Mouse (Mus musculus) olfactory bulb, adult 2 months (tissue): Measurements from ENCODE around the gene Cebpzos. TPM values are rescaled to one million over a fixed set of nuclear protein-coding genes. Genes with fewer than 3 reads are reported as not detected.
A peak's percentile ranks its signal among the peaks of the same experiment; 100 is the strongest.

ENCODE experiments used
- H3K27ac ChIP-seq: fragments of 200-500 bp; 2 replicates; pipeline ENCODE4 v1.5.1; 2012; ENCODE audit warnings: low read depth, low read length; ENCODE audit not compliant: insufficient read depth
- H3K4me1 ChIP-seq: fragments of 200-500 bp; 2 replicates; pipeline ENCODE4 v1.6.1; 2012; ENCODE audit warnings: low read length; ENCODE audit not compliant: control insufficient read depth, insufficient read depth
- H3K4me3 ChIP-seq: fragments of 200-500 bp; 2 replicates; pipeline ENCODE4 v1.5.1; 2012; ENCODE audit warnings: mild to moderate bottlenecking, low read depth, low read length, moderate library complexity; ENCODE audit not compliant: insufficient read depth
- CTCF ChIP-seq: fragments of 200-500 bp; IDR thresholded peaks from 2 replicates; pipeline ENCODE4 v1.5.1; 2012; ENCODE audit warnings: low read depth, mild to moderate bottlenecking, low read length, moderate library complexity; ENCODE audit not compliant: insufficient read depth
- POLR2A ChIP-seq: fragments of 200-500 bp; IDR thresholded peaks from 2 replicates; pipeline ENCODE4 v1.6.1; 2012; ENCODE audit warnings: mild to moderate bottlenecking, low read depth, low read length, moderate library complexity; ENCODE audit not compliant: insufficient read depth
- WGBS: fragments of 180-500 bp; shearing (Covaris S2); methylation state at CpG from one replicate; pipeline ENCODE4 v1.1.7; 2018; 5-methylcytosine and 5-hydroxymethylcytosine counted together
- polyA plus RNA-seq: library from polyadenylated mRNA; stranded (reverse); fragments of >200 nt; gene quantifications from 2 replicates; pipeline ENCODE4 v1.2.4, GENCODE M21; 2012; ENCODE audit warnings: low replicate concordance; ENCODE audit not compliant: missing spikeins, insufficient read depth, insufficient read length

The Cebpzos gene
- polyA plus RNA-seq, 1 experiment: not detected

DNA sequence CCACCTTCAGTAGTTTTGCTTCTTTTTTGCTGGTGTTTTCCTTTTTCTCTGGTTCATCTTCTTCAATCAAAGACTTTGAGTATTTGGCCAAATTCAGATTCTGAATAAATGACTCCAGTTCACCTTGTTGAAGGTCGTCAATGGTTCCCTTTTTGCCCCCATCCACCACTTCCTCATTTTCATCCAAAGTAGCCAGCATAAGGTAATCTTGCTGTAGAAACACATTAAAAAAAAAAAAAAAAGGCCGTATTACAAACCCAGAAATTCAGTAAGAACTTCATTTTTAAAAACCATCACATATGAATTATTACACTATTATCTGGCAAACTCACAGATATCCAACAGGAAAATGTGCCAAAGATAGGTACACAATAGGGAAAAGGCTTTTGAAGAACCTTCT is 19.6 kb downstream of the Cebpzos start:
- no peak overlapping the region for H3K4me3 ChIP-seq
- H3K4me1 ChIP-seq: 0 out of 2 replicates have a peak, but pooled peaks cover 2% of the 10 kb centered on the region
- WGBS: 86% methylated on average over 2 of the region's 2 CpGs
- TF ChIP-seq POLR2A (no peak), CTCF (no peak)
- H3K27ac ChIP-seq: no peak overlapping the region

DNA sequence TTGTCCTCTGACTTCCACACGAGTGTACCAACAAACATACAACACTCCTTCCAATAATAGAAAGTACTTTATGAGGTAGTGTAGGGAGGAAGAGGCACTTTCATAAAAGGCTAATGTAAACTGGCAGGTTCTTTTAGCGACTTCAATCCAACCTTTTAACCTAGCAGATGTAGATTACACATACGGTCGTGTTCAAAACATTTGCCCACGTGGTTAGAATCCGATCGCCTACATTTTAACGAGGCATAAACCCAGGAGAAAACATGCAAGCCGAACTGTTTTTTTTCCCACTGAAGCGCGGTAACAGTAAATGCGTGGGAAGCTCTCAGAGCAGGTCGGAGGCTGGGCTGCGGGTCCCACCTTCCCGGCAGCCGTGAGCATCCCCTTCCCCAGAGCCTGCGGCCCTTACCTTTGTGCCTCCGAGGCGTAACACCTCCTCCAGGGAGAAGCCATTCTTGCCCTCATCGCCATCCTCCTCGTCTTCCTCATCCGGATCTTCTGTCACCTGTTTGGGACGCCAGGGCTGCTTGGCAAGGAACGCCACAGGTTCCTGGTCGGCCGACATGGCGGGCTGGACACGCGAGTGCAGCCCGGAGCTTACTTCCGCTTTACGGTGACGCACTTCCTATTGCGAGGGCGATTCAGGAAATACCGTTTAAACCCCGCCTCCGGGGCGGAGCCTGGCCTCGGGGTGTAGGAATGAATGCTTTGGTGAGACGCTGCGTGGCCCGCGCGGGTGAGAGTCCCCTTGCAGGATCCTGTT is 20.3 kb downstream of the Cebpzos start, which contains the start of the genes Cebpz and Ndufaf7:
Gene Cebpz, minus strand, starts transcription at position 601 of the 763 bp plus-strand sequence.
Gene Ndufaf7, plus strand, starts transcription at position 671 of the 763 bp plus-strand sequence.
- Histone ChIP-seq H3K27ac (peak within 1 kb of the TSS; percentile 44), H3K4me1 (0 out of 2 replicates have a peak, but pooled peaks cover 2% of the 10 kb centered on the region), H3K4me3 (peak within 1 kb of the TSS; percentile 75)
- WGBS: under 1% methylated on average over 45 of the region's 45 CpGs
- TF ChIP-seq POLR2A: peak; percentile 66
- TF ChIP-seq CTCF: no peak

DNA sequence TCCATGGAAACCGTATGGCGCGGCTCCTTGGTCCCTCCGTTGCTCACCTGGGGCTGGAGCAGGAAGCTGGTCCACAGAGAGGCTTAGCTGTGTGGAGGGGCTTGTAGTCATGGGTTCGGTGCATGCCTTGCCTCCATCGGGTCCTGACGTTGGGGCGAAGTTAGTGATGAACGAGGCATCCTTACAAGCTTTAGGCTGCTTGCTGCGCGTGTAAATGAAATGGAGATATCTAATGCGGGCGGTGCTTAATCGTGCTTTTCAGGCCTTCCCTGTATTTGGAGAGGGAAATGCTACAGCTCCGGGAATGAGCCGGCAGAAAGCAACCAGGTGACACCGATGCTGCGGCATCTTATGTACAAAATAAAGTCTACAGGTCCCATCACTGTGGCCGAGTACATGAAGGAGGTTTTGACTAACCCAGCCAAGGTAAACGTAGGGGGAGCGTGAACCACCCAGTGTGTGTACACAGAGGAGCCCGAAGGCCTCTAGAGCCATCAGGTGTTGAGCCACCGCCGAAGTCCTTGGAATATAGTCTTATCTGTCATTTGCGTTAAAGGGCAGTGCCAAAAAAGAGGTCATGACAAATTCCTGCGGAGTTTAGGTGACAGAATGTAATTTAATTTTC is 21.0 kb downstream of the Cebpzos start:
- WGBS: 6% methylated on average over 26 of the region's 26 CpGs
- peak overlapping the region; percentile 44 for H3K27ac ChIP-seq
- TF ChIP-seq CTCF (no peak), POLR2A (no peak)
- H3K4me1 ChIP-seq: 0 out of 2 replicates have a peak, but pooled peaks cover 2% of the 10 kb centered on the region
- H3K4me3 ChIP-seq: peak overlapping the region; percentile 75

DNA sequence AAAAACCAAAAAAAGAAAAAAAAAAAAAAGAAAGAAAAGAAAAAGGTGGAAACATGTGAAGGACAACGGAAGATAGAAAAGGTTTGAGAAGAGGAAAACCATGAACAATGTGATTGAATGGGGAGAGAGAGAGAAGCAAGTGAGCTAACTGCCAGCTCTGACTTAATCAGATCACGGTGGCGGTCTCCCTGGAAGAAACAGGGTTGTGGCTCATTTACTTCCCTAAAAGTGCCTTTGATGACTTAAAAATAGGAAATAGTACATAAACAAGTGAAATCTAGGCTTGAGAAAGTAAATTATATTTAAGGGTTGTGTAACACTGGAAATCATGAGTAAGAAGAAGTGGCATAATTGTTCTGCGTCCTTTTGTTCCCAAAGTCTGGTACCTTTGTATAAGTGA is 22.6 kb downstream of the Cebpzos start:
- no peak overlapping the region for H3K4me3 ChIP-seq
- H3K27ac ChIP-seq: no peak overlapping the region
- TF ChIP-seq POLR2A (no peak), CTCF (no peak)
- no peaks in the 10 kb centered on the region for H3K4me1 ChIP-seq
- WGBS: 88% methylated on average over 4 of the region's 4 CpGs

DNA sequence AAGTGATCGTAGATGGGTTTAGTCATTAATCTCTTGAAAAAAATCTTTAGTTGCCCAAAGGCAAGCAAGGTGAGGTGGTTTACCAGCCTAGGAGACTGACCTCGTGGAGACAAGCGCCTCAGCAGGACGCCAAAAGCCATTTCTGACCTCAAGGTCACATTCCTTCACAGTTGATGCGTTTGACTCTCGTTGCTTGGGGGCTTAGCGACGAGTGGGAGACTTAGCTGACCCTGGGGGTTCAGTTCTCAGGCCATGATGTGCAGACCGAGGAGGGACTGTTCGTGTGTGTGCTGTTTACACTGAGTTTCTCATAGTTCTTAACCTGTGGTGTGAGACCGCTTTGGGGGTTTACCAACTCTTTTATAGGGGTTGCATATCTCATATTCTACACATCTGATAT is 26.3 kb downstream of the Cebpzos start:
- H3K27ac ChIP-seq: no peak overlapping the region
- TF ChIP-seq POLR2A: no peak
- no peak for TF ChIP-seq CTCF
- no peaks in the 10 kb centered on the region for H3K4me1 ChIP-seq
- H3K4me3 ChIP-seq: no peak overlapping the region
- 79% methylated on average over 11 of the region's 11 CpGs for WGBS

DNA sequence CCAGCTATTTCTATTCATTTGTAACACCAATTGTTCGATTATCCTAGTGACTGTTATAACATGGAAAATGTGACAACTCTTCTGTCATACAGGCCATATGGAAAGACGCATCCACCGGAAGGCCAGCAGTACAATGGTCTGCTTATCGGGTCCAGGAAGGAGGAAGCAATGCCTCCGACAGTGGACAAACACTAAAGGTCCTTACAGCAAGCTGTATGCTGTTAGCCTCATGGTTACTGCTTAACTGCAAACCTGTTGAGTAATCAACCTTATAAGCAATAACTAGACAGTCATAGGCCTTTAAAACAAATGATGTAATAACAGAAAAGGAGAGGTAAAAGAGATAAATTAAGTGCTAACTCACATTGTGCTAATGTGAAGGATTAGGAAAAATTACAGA is 34.9 kb downstream of the Cebpzos start:
- no peaks in the 10 kb centered on the region for H3K4me1 ChIP-seq
- no peak overlapping the region for H3K4me3 ChIP-seq
- TF ChIP-seq POLR2A (no peak), CTCF (no peak)
- 94% methylated on average over 5 of the region's 5 CpGs for WGBS
- no peak overlapping the region for H3K27ac ChIP-seq

DNA sequence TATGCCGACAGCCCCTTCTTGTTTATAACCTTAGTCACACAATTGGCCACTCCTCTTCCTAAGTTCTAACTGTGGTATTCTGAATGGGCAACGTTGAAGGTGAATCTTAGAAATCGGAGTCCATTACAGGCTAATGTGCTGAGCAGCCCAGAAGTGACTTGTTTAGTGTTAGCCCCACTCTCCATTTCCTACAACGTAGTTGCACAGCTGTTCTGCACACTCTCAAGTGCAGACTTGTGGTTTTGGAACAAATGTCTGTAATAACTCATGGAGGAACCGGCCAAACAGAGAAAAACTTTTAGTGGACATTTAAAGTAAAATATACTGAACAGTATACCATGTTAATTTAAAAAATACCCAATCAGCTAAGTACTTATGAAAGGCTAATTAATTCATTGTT is 35.8 kb downstream of the Cebpzos start:
- WGBS: 92% methylated on average over 5 of the region's 5 CpGs
- Histone ChIP-seq H3K27ac (no peak overlapping the region), H3K4me1 (no peaks in the 10 kb centered on the region), H3K4me3 (no peak overlapping the region)
- TF ChIP-seq CTCF: no peak
- no peak for TF ChIP-seq POLR2A

DNA sequence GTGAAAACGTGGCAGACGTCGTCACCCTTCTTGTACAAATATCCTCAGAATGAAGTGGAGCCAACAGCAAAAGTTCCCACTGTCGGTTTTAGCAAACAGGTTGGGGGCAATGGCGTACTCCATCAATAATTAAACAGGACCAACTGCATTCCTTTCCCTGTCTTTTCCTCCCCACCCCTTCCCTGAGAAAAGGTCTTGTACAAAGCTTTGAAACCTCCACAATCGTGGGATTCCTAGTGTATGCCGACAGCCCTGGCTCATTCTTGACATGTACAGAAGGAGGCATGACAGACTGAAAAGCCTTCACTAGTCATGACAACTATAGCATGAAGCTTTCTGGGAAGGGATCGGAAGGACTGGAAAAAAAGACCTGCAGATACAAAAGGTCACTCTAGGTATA is 36.9 kb downstream of the Cebpzos start:
- H3K27ac ChIP-seq: no peak overlapping the region
- H3K4me1 ChIP-seq: no peaks in the 10 kb centered on the region
- WGBS: 90% methylated on average over 8 of the region's 8 CpGs
- H3K4me3 ChIP-seq: no peak overlapping the region
- no peak for TF ChIP-seq POLR2A
- TF ChIP-seq CTCF: no peak

DNA sequence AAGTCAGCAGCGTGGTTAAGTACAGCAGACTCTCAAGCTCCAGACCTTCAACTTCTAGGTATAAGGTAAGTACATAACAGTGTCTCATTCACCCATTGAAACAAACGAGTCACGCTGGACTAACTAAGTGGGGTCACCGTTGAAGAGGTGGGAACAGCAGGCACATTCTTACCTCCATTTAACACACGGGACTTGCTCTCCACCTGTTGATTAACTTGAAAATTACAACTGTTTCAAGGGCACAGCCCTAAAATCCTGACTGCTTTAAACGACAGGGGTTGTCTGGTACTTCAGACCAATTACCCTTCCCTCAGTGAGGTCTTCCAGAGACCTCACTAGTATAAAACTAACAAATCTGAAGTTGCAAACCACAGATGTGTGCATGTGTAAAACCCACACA is 43.2 kb downstream of the Cebpzos start:
- Histone ChIP-seq H3K4me3 (no peak overlapping the region), H3K27ac (no peak overlapping the region), H3K4me1 (no peaks in the 10 kb centered on the region)
- TF ChIP-seq CTCF (no peak), POLR2A (no peak)
- WGBS: 81% methylated on average over 6 of the region's 6 CpGs
